Mouse (Mus musculus): Measurements from ENCODE around the gene Kat6b.
"Not testable (repeated sequence)": the region's sequence is repeated elsewhere in the genome, so short reads cannot be mapped to it uniquely, and the experiment has no call there.

Gene Kat6b

GRCm38 (mm10) chr14:21662465-21663142 is 181.4 kb downstream of the Kat6b start:
- no peak for DNase-seq (ENCODE audit: low read depth, low spot score)

- DNase-seq (ENCODE audit: low read depth, low spot score): no peak
Measured at GRCm38 (mm10) chr14:21669218-21669617, 188.0 kb downstream of the Kat6b start.

- DNase-seq (ENCODE audit: low read depth, low spot score): no peak
Measured at GRCm38 (mm10) chr14:21669633-21670421, 188.6 kb downstream of the Kat6b start.

- not testable (repeated sequence) for DNase-seq (ENCODE audit: low read depth, low spot score)
Measured at GRCm38 (mm10) chr14:21670422-21671006, 189.3 kb downstream of the Kat6b start.

- no peak for DNase-seq (ENCODE audit: low read depth, low spot score)
Measured at GRCm38 (mm10) chr14:21673100-21673499, 191.9 kb downstream of the Kat6b start.

- no peak for DNase-seq (ENCODE audit: low read depth, low spot score)
Measured at GRCm38 (mm10) chr14:21674471-21674870, 193.2 kb downstream of the Kat6b start.

GRCm38 (mm10) chr14:21676223-21676622 is 195.0 kb downstream of the Kat6b start:
- DNase-seq (ENCODE audit: low read depth, low spot score): no peak

GRCm38 (mm10) chr14:21678509-21679285 is 197.5 kb downstream of the Kat6b start:
- peak; percentile 26 for DNase-seq (ENCODE audit: low read depth, low spot score)

- DNase-seq (ENCODE audit: low read depth, low spot score): no peak
Measured at GRCm38 (mm10) chr14:21679631-21680201, 198.5 kb downstream of the Kat6b start.

- DNase-seq (ENCODE audit: low read depth, low spot score): peak; percentile 33
Measured at GRCm38 (mm10) chr14:21682681-21683129, 201.5 kb downstream of the Kat6b start.

GRCm38 (mm10) chr14:21683834-21684233 is 202.6 kb downstream of the Kat6b start:
- no peak for DNase-seq (ENCODE audit: low read depth, low spot score)

GRCm38 (mm10) chr14:21685411-21686146 is 204.3 kb downstream of the Kat6b start:
- DNase-seq (ENCODE audit: low read depth, low spot score): no peak

- no peak for DNase-seq (ENCODE audit: low read depth, low spot score)
Measured at GRCm38 (mm10) chr14:21686376-21687279, 205.4 kb downstream of the Kat6b start.

GRCm38 (mm10) chr14:21691070-21691469 is 209.8 kb downstream of the Kat6b start:
- DNase-seq (ENCODE audit: low read depth, low spot score): no peak

GRCm38 (mm10) chr14:21695020-21695419 is 213.8 kb downstream of the Kat6b start:
- DNase-seq (ENCODE audit: low read depth, low spot score): no peak

- DNase-seq (ENCODE audit: low read depth, low spot score): no peak
Measured at GRCm38 (mm10) chr14:21696186-21696830, 215.1 kb downstream of the Kat6b start.

- no peak for DNase-seq (ENCODE audit: low read depth, low spot score)
Measured at GRCm38 (mm10) chr14:21702691-21703090, 221.5 kb downstream of the Kat6b start.

GRCm38 (mm10) chr14:21703255-21703654 is 222.0 kb downstream of the Kat6b start:
- DNase-seq (ENCODE audit: low read depth, low spot score): no peak

GRCm38 (mm10) chr14:21705462-21705861 is 224.2 kb downstream of the Kat6b start:
- DNase-seq (ENCODE audit: low read depth, low spot score): no peak
